Mouse (Mus musculus): ENCODE measurements around the gene Zdhhc3. TPM values are rescaled to one million over a fixed set of nuclear protein-coding genes. Genes with fewer than 3 reads are reported as not detected.
A peak's percentile ranks its signal among the peaks of the same experiment; 100 is the strongest.

The Zdhhc3 gene
- total RNA-seq (2021): 10 to 100 TPM; 61.9 to 64.1 TPM

GRCm38 (mm10) chr9:123112805-123113521 lies at the start of gene Zdhhc3, which contains the start of gene Exosc7:
Gene Zdhhc3, minus strand, starts transcription at chr9:123113205.
Gene Exosc7, plus strand, starts transcription at chr9:123113215.
- peak; percentile 80 to 92 for DNase-seq (ENCODE audit: extremely low spot score in 1 of 2, low spot score in 1 of 2)

- DNase-seq (ENCODE audit: extremely low spot score in 1 of 2, low spot score in 1 of 2): no peak
Observed at GRCm38 (mm10) chr9:123161792-123162191, 48.8 kb upstream of the Zdhhc3 start.

- DNase-seq (ENCODE audit: extremely low spot score in 1 of 2, low spot score in 1 of 2): peak; percentile 49 to 79
Observed at GRCm38 (mm10) chr9:123159330-123159729, 46.3 kb upstream of the Zdhhc3 start.

GRCm38 (mm10) chr9:123158125-123158836 lies 45.3 kb upstream of the Zdhhc3 start:
- peak in 1 of 2 experiments; percentile 48 for DNase-seq (ENCODE audit: extremely low spot score in 1 of 2, low spot score in 1 of 2)

GRCm38 (mm10) chr9:123157699-123158098 lies 44.7 kb upstream of the Zdhhc3 start:
- DNase-seq (ENCODE audit: extremely low spot score in 1 of 2, low spot score in 1 of 2): no peak

- DNase-seq (ENCODE audit: extremely low spot score in 1 of 2, low spot score in 1 of 2): peak in 1 of 2 experiments; percentile 28
Observed at GRCm38 (mm10) chr9:123156910-123157361, 43.9 kb upstream of the Zdhhc3 start.

GRCm38 (mm10) chr9:123153121-123153520 lies 40.1 kb upstream of the Zdhhc3 start:
- no peak for DNase-seq (ENCODE audit: extremely low spot score in 1 of 2, low spot score in 1 of 2)

- no peak for DNase-seq (ENCODE audit: extremely low spot score in 1 of 2, low spot score in 1 of 2)
Observed at GRCm38 (mm10) chr9:123152026-123152425, 39.0 kb upstream of the Zdhhc3 start.

GRCm38 (mm10) chr9:123151561-123151960 lies 38.6 kb upstream of the Zdhhc3 start:
- no peak for DNase-seq (ENCODE audit: extremely low spot score in 1 of 2, low spot score in 1 of 2)

GRCm38 (mm10) chr9:123150241-123151020 lies 37.4 kb upstream of the Zdhhc3 start, which contains the start of gene Clec3b:
Gene Clec3b, plus strand, starts transcription at chr9:123150946.
- DNase-seq (ENCODE audit: extremely low spot score in 1 of 2, low spot score in 1 of 2): peak in 1 of 2 experiments; percentile 24

GRCm38 (mm10) chr9:123148430-123148829 lies 35.4 kb upstream of the Zdhhc3 start:
- DNase-seq (ENCODE audit: extremely low spot score in 1 of 2, low spot score in 1 of 2): no peak

- no peak for DNase-seq (ENCODE audit: extremely low spot score in 1 of 2, low spot score in 1 of 2)
Observed at GRCm38 (mm10) chr9:123139887-123140614, 27.0 kb upstream of the Zdhhc3 start.

- no peak for DNase-seq (ENCODE audit: extremely low spot score in 1 of 2, low spot score in 1 of 2)
Observed at GRCm38 (mm10) chr9:123138891-123139474, 26.0 kb upstream of the Zdhhc3 start.

- no peak for DNase-seq (ENCODE audit: extremely low spot score in 1 of 2, low spot score in 1 of 2)
Observed at GRCm38 (mm10) chr9:123136953-123137682, 24.1 kb upstream of the Zdhhc3 start.

- no peak for DNase-seq (ENCODE audit: extremely low spot score in 1 of 2, low spot score in 1 of 2)
Observed at GRCm38 (mm10) chr9:123132994-123133393, 20.0 kb upstream of the Zdhhc3 start.

- no peak for DNase-seq (ENCODE audit: extremely low spot score in 1 of 2, low spot score in 1 of 2)
Observed at GRCm38 (mm10) chr9:123127663-123128062, 14.7 kb upstream of the Zdhhc3 start.

- no peak for DNase-seq (ENCODE audit: extremely low spot score in 1 of 2, low spot score in 1 of 2)
Observed at GRCm38 (mm10) chr9:123124413-123124981, 11.5 kb upstream of the Zdhhc3 start.

GRCm38 (mm10) chr9:123123571-123124412 lies 10.8 kb upstream of the Zdhhc3 start:
- DNase-seq (ENCODE audit: extremely low spot score in 1 of 2, low spot score in 1 of 2): no peak
